Mouse (Mus musculus) kidney, postnatal 25 days (tissue): ENCODE measurements at regions not wholly inside any gene's neighbourhood (a gene's known extent, or its start where the extent isn't known, plus 50 kb on each side); places are given as distances from the start of the nearest gene placed in this dataset.

Experiments
- DNase-seq, 2 experiments: peaks; one replicate each; pipeline ENCODE4 v3.0.0; 2021; ENCODE audit warnings: mixed read lengths in 2 of 2

DNA sequence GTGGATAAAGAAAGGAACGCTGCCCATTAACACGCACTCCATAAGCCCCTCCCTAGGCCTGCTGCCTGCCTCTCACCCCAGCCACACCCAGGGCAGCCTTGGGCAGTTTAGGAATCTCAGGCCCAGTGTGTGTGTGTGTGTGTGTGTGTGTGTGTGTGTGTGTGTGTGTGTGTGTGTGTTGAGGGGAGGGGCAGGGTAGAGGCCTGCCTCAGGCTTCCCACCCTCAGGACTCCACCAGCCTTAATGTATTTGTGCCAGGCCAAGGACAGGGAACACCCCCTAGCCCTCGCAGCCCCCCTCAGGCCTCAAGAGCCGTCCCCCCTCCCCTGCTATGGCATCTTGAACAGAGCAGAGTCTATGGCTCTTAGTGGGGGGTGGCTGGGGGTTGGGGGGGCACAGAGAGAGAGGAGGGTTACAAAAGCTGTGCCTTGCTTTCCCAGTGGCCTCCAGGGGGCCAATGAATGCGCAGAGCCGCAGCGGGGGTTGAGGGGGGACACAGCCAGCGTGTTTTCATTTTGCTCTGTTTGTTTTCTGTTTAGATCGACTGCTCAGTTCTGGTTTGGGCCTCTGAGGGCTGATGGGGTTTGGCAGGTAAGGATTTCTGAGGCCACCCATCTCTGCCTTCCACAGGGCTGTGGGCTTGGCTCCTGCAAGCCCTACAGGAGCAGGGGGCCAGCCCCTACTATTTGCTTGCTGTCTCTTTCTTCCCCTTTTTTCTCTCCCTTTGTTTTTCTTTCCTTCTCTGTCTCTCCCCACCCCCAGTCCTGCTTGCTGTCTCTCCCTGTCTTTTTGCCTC, 131.8 kb downstream of the Pja1 start:
- no peak for DNase-seq

DNA sequence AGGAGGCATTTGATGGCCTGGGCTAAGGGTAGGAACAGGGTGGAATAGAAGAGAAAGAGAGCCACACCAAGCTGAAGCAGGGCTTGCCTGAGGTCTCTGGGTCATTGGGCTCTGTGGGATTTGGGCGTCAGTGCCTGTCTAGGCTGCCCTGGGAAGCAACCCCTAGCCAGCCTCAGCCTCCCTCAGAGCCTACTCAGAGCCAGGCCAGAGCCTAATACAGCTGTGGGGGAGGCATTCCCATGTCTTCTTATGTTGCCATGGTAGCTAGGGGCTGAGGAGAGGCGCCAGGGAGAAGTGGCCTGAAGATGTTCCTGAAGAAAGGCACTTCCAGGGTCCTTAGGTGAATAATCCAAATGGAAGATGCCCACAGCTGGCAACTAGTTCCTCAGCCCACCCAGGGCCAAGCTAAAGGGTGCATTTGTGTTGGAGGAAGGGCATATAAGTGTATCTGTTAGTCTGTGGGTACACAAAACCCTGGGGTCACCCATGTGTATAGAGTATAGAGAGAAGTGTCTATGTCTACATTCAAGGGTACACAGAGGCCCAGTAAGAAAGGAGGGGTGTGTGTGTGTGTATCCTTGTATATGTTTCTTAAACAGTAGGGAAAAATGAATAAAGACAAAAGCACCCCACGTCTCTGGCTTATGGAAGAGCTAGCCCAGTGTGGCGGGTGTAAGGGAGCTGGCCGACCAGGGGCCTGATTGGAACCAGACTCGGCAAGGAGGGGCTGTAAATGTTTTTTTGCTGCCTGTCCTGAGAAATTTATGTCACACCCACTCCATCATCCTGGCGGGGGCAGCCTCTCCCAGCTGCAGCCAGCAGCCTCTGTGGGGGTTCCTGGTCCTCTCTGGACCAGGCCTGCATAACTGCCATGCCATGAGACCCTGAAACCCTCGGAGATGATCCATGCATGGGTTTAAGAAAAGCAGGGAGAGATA, 134.2 kb downstream of the Pja1 start:
- no peak for DNase-seq

DNA sequence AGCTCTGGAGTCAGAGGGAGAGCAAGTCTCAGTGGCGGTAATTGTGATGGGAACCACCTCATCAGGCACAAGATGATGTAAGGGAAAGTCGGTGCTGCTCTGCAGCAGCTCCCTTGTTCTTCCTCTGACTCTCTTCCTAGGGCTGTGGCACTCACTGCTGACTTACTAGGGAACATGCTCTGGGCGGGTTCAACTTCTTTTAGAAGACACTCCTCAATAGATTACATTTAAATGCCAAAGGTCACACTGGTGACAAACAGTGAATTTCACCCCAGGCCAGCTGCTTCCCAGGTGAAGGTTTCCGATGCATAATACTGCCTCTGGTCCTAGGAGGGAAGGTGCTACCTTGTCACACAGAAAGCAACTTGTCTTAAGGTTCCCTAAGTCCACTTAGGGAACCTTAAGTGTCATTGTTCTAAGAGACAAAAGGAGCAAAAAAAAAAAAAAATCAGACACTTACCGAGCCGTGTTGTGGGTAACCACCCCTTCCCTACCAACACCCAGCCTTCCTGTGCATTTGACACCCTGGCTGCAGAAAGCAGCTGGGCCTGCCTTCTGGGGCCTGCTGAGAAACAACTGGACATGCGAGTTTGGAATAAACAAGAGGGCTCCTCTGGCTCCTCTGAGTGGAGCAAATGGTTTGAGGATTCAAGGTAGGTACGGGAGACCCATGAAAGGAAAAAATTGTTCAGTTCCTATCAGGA, 135.0 kb downstream of the Pja1 start:
- DNase-seq, result no peak

GRCm38 (mm10) chrX:99332457-99332770, 138.7 kb downstream of the Pja1 start:
- no peak for DNase-seq

DNA sequence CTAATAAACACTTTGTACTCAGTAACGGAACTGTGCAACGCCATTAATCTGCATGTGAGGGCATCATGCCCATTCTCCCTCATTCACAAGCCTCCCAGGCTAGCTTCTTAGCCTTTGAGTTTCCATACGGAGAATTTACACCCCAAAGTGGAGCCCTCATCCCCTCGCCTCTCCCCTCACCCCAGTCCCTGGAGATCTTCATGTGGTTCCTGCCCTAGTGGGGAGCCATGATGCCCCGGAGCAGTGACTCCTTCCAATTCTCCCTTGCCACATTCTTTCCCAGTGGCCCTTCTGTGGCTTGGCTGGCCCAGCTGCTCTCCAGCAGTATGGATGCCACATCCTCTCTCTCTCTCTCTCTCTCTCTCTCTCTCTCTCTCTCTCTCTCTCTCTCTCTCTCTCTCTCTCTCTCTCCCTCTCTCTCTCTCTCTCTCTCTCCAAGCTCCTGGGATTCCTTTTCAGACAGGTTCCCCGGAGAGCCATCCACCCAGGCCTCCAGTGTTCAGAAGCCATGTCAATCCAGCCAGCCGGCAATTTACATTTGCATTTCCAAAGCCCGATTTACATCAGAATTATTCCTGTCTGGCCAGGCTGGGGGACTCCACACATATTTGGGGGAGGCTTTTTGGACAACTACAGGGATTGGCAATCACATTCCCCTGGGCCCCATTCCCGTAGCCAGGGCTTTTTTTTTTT, 139.2 kb downstream of the Pja1 start:
- DNase-seq, result no peak

DNA sequence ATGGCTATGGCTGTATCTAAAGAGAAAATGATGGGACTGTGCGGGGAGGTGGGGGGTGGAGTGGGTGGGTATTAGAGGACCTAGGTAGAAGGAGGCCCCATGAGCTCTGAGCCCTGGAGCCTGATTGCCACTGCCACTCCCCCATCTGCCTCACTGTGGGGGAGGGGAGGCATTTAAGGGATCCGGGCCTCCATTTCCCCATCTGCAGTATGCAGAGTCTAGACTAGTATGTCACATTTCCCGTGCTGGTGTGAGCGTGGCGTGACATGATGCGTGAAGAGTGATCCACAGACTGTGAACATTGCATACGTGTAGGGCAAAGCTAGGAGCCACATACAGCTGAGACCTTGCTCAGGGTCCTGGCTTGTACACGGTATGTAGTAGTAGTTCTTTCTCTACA, 140.7 kb downstream of the Pja1 start:
- no peak for DNase-seq

DNA sequence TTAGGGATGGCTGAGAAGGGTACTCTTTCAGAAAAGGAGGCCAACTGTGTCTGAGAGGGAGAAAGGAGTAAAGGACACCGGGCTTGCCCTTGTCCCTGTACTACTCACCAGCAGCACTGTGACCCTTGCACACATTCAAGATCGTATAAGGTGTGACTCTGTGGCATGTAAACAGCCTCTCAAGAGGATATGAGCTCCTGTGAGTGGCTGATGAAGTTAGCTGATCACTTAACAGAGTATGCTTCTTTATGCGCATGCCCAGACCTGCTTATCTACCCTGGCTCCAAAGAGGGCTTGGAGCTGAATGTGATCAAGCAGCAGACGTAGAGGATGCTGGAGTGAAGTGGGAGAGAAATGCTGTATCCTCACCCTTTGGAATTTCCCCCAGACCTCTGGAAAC, 142.5 kb downstream of the Pja1 start:
- DNase-seq, result no peak

DNA sequence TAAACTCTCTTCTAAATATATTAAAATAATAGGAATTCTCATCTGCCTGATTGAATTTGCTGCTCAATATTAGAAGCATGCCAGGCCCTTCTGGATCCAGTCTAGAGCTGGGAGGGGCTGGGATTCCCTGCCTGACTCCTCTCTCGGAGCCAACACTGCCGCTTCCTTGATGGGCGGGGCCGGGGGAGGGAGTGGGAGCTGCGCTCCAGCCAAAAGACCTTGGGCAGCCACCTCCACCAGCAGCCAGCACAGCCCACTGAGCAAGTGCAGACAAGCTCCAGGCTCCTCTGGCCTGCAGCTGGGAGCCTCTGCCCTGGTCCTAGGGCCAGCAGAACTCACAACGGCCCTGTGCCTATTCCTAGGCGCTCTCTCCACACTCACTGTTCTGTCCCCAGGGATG, 144.9 kb downstream of the Pja1 start:
- DNase-seq, result peak; percentile 61 to 77

GRCm38 (mm10) chrX:99325460-99325859, 145.6 kb downstream of the Pja1 start:
- peak; percentile 54 to 69 for DNase-seq

DNA sequence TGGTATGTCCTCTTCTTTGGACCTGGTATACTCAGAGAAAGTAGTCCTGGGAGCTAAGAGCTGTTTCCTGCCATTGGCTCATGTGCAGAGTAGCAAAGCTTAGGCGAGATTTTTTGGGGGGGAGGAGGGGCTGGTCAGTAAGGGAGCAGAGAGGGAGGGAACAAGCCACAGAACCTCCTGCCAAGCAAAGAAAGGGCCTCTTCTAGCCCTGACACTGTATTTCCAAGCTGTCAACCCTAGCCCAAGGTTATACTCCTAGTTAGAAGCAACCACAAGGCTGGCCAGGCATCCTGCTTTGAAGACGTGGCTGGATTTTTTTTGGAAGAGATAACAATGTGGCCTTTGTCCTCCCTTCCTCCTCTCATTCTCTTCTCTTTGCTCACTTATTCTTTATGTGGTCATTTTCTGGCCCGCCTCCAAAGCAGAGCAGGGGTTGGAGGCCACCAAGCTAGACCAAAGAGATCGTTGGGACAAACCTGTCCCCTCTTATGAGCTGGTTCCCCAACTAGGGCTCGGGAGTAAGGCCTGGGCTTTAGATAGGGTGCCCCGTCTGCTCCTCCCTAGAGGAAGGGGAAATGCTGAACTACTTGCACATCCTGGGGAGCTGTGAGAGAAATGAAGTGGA, 146.4 kb downstream of the Pja1 start:
- DNase-seq, result no peak

DNA sequence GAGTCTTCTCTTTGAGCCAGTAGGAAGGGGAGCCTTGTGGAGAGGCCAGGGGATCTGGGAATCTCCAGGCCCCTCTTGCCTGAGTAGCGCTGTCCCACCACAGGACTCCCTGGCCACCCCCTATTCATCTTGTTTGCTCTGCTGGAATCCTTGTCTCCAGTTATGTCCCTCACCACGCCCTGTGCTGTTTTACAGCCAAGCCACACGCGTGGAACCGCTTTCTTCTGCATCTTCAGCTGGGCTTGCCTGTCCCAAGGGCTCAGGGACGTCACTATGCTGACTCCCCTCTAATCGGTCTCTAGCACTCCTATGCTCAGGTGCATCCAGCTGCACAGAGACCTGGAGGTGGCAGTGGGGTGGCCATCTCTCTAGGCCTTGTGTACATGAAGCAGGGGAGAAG, 151.3 kb downstream of the Pja1 start:
- DNase-seq, result no peak

- no peak for DNase-seq
Observed at GRCm38 (mm10) chrX:99319163-99319562, 151.9 kb downstream of the Pja1 start.

- DNase-seq, result peak; percentile 67 to 71
Observed at GRCm38 (mm10) chrX:99318141-99318540, 152.9 kb downstream of the Pja1 start.

DNA sequence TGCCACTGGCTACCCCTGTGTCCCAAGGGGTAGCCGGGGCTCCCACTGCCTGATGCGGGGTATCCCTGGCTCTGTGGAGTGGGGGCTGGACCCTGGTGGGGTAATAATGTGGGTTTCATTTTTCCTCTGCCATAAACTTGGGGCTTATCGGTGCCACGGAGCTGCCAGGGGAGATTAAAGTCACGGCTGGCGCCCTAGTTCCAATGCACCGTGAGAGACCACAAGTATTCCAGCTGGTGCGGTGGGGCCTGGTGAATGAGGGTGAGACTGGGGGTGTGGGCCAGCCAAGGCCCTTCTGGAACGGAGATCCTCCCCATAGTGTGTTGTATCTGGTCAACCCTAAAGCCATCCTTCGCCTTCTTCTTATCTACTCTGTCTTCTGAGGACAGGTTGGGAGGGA, 153.3 kb downstream of the Pja1 start:
- DNase-seq, result no peak

GRCm38 (mm10) chrX:99316410-99317056, 154.5 kb downstream of the Pja1 start:
- peak; percentile 54 to 62 for DNase-seq

DNA sequence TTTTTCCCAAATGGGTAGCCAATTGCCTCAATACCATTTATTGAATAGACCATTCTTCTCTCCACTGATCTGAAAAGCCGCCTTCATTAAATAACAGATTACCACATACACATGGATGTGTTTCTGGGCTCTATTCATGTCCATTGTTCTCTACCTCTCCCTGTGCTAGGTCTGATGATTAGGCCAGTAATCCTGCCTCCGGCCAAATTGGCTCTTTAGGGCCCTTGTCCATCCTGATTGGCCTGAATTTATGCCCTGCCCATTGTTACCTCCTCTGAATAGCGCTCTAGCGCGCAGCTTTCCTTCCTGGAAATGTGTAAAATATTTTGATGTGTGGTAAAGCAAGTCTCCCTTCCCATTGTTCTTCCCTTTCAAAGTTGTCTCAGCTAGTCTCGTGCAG, 163.2 kb downstream of the Efnb1 start:
- DNase-seq, result no peak

DNA sequence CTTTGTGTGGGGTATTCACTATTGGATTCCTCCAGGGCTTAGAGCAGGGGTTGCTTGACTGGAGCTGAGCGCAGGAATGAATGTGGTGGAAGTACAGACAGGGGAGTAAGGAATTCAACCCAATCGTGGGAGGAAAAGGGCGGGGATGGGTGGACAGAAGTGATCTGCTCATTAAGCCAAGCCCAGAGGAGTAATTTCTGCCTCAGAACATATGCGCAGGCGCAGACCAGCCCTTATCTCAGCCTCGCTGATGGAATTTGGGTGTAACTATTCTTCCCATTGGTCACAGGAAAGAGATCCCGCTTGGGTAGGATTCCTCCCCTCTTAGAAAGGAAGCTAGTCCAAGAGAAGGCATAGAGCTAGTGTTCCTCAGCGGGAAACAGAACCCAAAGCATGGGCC, 158.8 kb downstream of the Efnb1 start:
- DNase-seq, result peak; percentile 46 to 56

DNA sequence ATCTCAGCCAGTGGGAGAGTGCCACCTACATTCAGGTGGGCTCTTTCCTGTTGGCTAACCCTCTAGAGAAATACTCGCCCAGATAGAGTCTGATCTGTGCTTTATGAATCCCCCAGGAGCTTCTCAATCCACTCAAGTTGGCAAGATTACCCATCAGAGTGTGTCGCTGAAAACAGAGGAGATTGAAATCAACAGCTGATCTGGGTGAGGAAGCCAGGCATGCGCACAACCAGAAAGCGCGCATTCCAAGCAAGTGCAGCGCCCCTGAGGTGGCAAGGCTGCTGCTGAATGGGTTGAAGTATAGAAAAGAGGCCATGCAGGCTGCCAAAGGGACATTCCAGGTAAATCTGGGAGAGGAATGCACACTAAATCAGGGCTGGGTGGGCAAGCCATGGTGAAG, 158.0 kb downstream of the Efnb1 start:
- peak in 1 of 2 experiments; percentile 45 for DNase-seq

GRCm38 (mm10) chrX:99292758-99293157, 156.8 kb downstream of the Efnb1 start:
- DNase-seq, result peak; percentile 35 to 61

DNA sequence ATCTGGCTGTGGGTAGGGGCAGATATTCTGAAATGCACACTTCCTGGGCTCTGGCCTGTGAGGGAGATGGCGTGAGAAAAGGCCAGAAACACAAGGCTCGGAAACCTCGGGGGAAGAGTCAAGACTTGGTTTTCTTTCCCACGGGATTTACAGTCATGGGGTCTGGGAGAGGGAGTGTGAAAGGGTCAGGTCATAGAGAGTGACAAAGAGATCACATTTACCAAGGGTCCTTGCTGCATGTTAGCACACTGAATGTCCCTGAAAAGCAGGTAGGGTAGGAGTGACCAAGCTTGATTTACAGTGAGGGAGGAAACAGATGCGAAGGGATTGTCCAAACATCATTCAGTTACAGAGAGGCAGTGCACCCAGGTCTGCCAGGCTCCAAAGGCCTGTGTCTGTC, 156.0 kb downstream of the Efnb1 start:
- DNase-seq, result no peak

- peak; percentile 59 to 69 for DNase-seq
Observed at GRCm38 (mm10) chrX:99291423-99291963, 155.6 kb downstream of the Efnb1 start.

DNA sequence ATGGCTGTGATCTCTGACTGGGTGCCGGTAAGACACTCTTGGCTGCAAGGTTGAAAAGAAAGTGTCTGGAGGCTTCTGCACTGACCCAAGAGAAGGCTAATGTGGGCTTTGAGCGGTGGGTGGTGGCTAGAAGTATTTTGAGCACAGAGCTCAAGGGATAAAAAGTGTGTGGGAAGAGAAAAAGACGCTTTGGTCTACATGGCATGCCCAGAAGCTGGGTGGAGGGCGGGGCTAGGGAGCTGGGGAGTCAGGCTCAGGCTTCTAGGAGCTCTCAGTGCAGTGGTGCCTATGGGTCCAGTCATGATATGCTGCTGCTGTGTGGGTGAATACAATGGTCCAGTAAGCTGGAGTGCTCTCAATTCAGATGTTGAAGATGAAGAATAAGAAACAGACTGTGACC, 152.1 kb downstream of the Efnb1 start:
- no peak for DNase-seq
